Mouse (Mus musculus) spleen, postnatal 4 days (tissue): ENCODE measurements at regions not wholly inside any gene's neighbourhood (a gene's known extent, or its start where the extent isn't known, plus 50 kb on each side); places are given as distances from the start of the nearest gene placed in this dataset.
A peak's percentile ranks its signal among the peaks of the same experiment; 100 is the strongest.

Source experiments
- DNase-seq, 2 experiments: peaks; one replicate each; pipeline ENCODE4 v3.0.0; 2022; ENCODE audit warnings: low spot score in 2 of 2

- no peak for DNase-seq
Measured at GRCm38 (mm10) chr8:34488746-34489400, 377.3 kb upstream of the Gm10131 start.

GRCm38 (mm10) chr8:34486433-34487096, 375.0 kb upstream of the Gm10131 start:
- no peak for DNase-seq

- no peak for DNase-seq
Measured at GRCm38 (mm10) chr8:34485905-34486304, 374.4 kb upstream of the Gm10131 start.

GRCm38 (mm10) chr8:34485346-34485745, 373.8 kb upstream of the Gm10131 start:
- no peak for DNase-seq

- peak in 1 of 2 experiments; percentile 36 for DNase-seq
Measured at GRCm38 (mm10) chr8:34484551-34485335, 373.2 kb upstream of the Gm10131 start.

GRCm38 (mm10) chr8:34483212-34483611, 371.7 kb upstream of the Gm10131 start:
- no peak for DNase-seq

GRCm38 (mm10) chr8:34482676-34483075, 371.1 kb upstream of the Gm10131 start:
- no peak for DNase-seq

- DNase-seq = no peak
Measured at GRCm38 (mm10) chr8:34480496-34480895, 369.0 kb upstream of the Gm10131 start.

- DNase-seq = no peak
Measured at GRCm38 (mm10) chr8:34478891-34479290, 367.4 kb upstream of the Gm10131 start.

GRCm38 (mm10) chr8:34478465-34478864, 366.9 kb upstream of the Gm10131 start:
- no peak for DNase-seq

- no peak for DNase-seq
Measured at GRCm38 (mm10) chr8:34476146-34476820, 364.7 kb upstream of the Gm10131 start.

- no peak for DNase-seq
Measured at GRCm38 (mm10) chr8:34474593-34474992, 363.1 kb upstream of the Gm10131 start.

- DNase-seq = no peak
Measured at GRCm38 (mm10) chr8:34473769-34474168, 362.2 kb upstream of the Gm10131 start.

- no peak for DNase-seq
Measured at GRCm38 (mm10) chr8:34473301-34473700, 361.8 kb upstream of the Gm10131 start.

GRCm38 (mm10) chr8:34472846-34473245, 361.3 kb upstream of the Gm10131 start:
- no peak for DNase-seq

- DNase-seq = no peak
Measured at GRCm38 (mm10) chr8:34472434-34472833, 360.9 kb upstream of the Gm10131 start.

GRCm38 (mm10) chr8:34469091-34469490, 357.6 kb upstream of the Gm10131 start:
- DNase-seq = no peak

- no peak for DNase-seq
Measured at GRCm38 (mm10) chr8:34466786-34467364, 355.3 kb upstream of the Gm10131 start.

- DNase-seq = no peak
Measured at GRCm38 (mm10) chr8:34465398-34465797, 353.9 kb upstream of the Gm10131 start.

- no peak for DNase-seq
Measured at GRCm38 (mm10) chr8:34462262-34462661, 350.7 kb upstream of the Gm10131 start.

GRCm38 (mm10) chr8:34458300-34458699, 346.8 kb upstream of the Gm10131 start:
- no peak for DNase-seq

GRCm38 (mm10) chr8:34456543-34456942, 345.0 kb upstream of the Gm10131 start:
- DNase-seq = no peak
